ENCODE assay signal across 11 mouse cellular contexts in genomic region chr8:47145258-47145657, GRCm38 (mm10).
"Had no signal": no experiment of that assay in that cellular context is flagged by ENCODE, and none has a peak within 500 bp of the region (broad histone marks: within the 10 kb centered on the region; RNA-seq: fewer than 3 reads in every experiment).

No protein-coding gene starts in this region.

- ATAC-seq: liver, postnatal 0 days; lung, postnatal 0 days; midbrain, embryonic 13.5 days; midbrain, embryonic 15.5 days had no signal

- DNase-seq: liver, postnatal 0 days; lung, adult 2 months; lung, postnatal 14 days; lung, postnatal 36 days; right cerebral cortex, postnatal 14 days; thymus, adult 2 months; thymus, postnatal 25 days; thymus, postnatal 4 days had no signal
